Mouse (Mus musculus) lung, embryonic 15.5 days (tissue): ENCODE measurements around the gene Parp1. TPM values are rescaled to one million over a fixed set of nuclear protein-coding genes. Genes with fewer than 3 reads are reported as not detected.

Source experiments
- ATAC-seq: fragments of 200-750 bp; cut with Nextera tagmentation; 2 replicates; pipeline ENCODE4 v1.8.0; 2017; ENCODE audit warnings: moderate number of reproducible peaks, borderline replicate concordance; ENCODE audit not compliant: low FRiP score, low TSS enrichment; ENCODE audit errors: extremely low read depth
- H3K27ac ChIP-seq: fragments of 300-500 bp; sonication (generic); 2 replicates; pipeline ENCODE4 v1.5.1; 2015; ENCODE audit warnings: moderate library complexity, mild to moderate bottlenecking, inconsistent platforms
- H3K27me3 ChIP-seq: fragments of 300-500 bp; sonication (generic); 2 replicates; pipeline ENCODE4 v1.6.1; 2015; ENCODE audit warnings: inconsistent platforms
- H3K36me3 ChIP-seq: fragments of 300-500 bp; sonication (generic); 2 replicates; pipeline ENCODE4 v1.6.1; 2015; ENCODE audit warnings: inconsistent platforms
- H3K4me1 ChIP-seq: fragments of 300-500 bp; sonication (generic); 2 replicates; pipeline ENCODE4 v1.6.1; 2015; ENCODE audit warnings: inconsistent platforms
- H3K4me2 ChIP-seq: fragments of 300-500 bp; sonication (generic); 2 replicates; pipeline ENCODE4 v1.6.1; 2015; ENCODE audit warnings: inconsistent platforms, mild to moderate bottlenecking, moderate library complexity
- H3K4me3 ChIP-seq: fragments of 300-500 bp; sonication (generic); 2 replicates; pipeline ENCODE4 v1.5.1; 2015; ENCODE audit warnings: mild to moderate bottlenecking, inconsistent platforms
- H3K9ac ChIP-seq: fragments of 300-500 bp; sonication (generic); 2 replicates; pipeline ENCODE4 v1.6.1; 2015; ENCODE audit warnings: inconsistent platforms
- H3K9me3 ChIP-seq: fragments of 300-500 bp; sonication (generic); 2 replicates; pipeline ENCODE4 v1.6.1; 2016; ENCODE audit warnings: inconsistent platforms
- WGBS: fragments of 180-500 bp; shearing (Covaris S2); methylation state at CpG from one replicate; pipeline ENCODE4 v1.1.7; 2015; 5-methylcytosine and 5-hydroxymethylcytosine counted together
- microRNA-seq: library from miRNA; unstranded; fragments of <30 nt; microRNA quantifications from one replicate; pipeline ENCODE4, GENCODE M21; 2016
- polyA plus RNA-seq: library from polyadenylated mRNA; unstranded; fragments of >200 nt; fragmentation: Nextera tagmentation; extraction: Ambion mirVana; gene quantifications from 2 replicates; pipeline ENCODE4 v1.2.1, GENCODE M21; 2015

The Parp1 gene
- polyA plus RNA-seq, 1 experiment from 2014 or later = 123 TPM

DNA sequence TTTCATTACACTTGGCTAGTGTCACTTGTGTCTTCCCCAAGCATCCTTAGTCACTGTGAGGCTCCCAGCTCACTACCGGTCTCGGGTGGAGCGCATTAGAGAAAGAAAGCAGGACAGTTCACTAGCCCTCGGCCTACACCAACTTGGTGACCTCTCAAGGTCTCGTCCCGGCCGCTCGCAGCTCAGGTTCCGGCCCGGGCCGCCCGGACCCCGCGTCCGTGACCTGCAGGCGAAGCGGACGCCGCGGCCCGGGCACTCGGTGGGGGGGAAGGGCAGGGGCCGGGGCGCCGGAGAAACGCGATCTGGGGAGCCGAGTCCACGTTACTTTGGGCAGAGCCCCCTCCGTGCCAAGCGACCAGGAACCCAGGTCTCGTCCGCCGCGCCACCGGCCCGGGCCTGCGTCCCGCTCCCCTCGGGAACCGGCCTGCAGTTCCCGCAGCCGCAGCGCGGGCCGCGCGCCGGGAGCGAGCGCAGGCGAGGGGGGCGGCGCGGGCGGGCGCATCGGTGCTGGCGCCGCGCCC lies 71.9 kb downstream of the Parp1 start:
- peak overlapping the region; percentile 87 for H3K27ac ChIP-seq
- H3K4me3 ChIP-seq = peak overlapping the region; percentile 94
- H3K27me3 ChIP-seq = no peaks in the 10 kb centered on the region
- under 1% methylated on average over 45 of the region's 61 CpGs for WGBS
- H3K4me2 ChIP-seq = peak overlapping the region; percentile 82
- ATAC-seq = peak; percentile 44
- 0 out of 2 replicates have a peak, but pooled peaks cover 6% of the 10 kb centered on the region for H3K36me3 ChIP-seq
- H3K9me3 ChIP-seq = no peaks in the 10 kb centered on the region
- peaks cover 26% of the 10 kb centered on the region for H3K4me1 ChIP-seq
- peak overlapping the region; percentile 97 for H3K9ac ChIP-seq

DNA sequence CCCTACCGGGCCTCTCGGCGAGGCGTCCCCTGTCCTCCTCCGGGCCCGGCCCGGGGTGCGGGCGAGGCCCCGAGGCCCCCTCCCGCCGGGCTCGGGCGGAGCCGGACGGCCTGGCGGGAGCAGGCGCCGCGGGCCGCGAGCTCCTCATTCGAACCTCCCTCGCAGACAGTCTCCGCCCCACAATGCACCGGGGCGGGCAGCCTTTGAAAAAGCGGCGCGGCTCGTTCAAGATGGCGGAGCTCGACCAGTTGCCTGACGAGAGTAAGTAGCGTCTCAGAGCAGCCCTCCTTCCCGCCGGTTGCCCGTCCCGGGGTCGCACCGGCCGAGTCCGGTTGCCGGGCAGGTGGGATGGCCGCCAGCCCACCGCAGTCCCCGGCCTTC lies 72.4 kb downstream of the Parp1 start, which contains the start of gene Lin9:
Lin9 (plus strand) TSS at position 14 of the 381 bp plus-strand sequence.
- H3K27ac ChIP-seq = peak within 1 kb of the TSS; percentile 87
- H3K4me1 ChIP-seq = peaks cover 26% of the 10 kb centered on the region
- H3K4me2 ChIP-seq = peak within 1 kb of the TSS; percentile 82
- H3K27me3 ChIP-seq = no peaks in the 10 kb centered on the region
- 0 out of 2 replicates have a peak, but pooled peaks cover 6% of the 10 kb centered on the region for H3K36me3 ChIP-seq
- peak within 1 kb of the TSS; percentile 94 for H3K4me3 ChIP-seq
- under 1% methylated on average over 43 of the region's 47 CpGs for WGBS
- ATAC-seq = peak; percentile 92
- peak within 1 kb of the TSS; percentile 97 for H3K9ac ChIP-seq
- H3K9me3 ChIP-seq = no peaks in the 10 kb centered on the region

DNA sequence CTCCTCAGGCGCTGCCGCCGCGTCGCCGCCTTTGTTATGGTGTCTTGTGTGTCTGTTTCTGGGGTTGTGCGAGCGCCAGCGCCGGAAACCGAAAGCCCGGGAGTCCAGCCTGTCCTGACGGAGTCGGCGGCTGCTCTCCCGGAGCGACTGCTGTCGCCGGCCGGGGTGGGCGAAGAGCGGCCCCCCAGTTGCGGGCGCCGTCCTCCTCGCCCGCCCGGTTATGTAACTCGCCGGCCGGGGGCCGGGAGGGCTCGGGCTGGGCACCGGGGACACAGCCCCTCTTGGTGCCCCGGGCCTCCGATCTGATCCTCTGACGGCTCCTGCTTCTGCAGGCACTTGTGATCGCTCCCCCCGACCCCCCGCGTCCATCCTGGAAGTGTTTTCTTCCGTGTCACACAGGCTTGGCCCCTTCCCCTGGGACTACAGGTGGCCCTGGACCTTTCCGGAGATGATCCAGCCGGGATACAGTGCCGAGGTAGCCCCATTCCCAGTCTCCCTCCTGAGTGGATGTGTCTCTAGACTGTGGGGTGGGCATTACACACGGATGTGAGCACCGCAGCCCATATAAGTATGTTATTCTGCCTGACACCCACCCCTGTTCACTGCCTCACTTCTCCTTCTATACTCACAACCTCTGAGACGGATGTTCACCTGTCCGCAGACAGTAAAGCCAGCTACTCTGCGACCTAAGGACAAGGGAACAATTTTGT lies 72.9 kb downstream of the Parp1 start:
- Histone ChIP-seq H3K4me2 (peak overlapping the region; percentile 72), H3K9ac (peak overlapping the region; percentile 97), H3K4me3 (peak overlapping the region; percentile 94), H3K9me3 (no peaks in the 10 kb centered on the region), H3K4me1 (peaks cover 26% of the 10 kb centered on the region), H3K27ac (peak overlapping the region; percentile 87), H3K27me3 (no peaks in the 10 kb centered on the region), H3K36me3 (0 out of 2 replicates have a peak, but pooled peaks cover 6% of the 10 kb centered on the region)
- 2% methylated on average over 49 of the region's 50 CpGs for WGBS
- ATAC-seq = peak; percentile 62

DNA sequence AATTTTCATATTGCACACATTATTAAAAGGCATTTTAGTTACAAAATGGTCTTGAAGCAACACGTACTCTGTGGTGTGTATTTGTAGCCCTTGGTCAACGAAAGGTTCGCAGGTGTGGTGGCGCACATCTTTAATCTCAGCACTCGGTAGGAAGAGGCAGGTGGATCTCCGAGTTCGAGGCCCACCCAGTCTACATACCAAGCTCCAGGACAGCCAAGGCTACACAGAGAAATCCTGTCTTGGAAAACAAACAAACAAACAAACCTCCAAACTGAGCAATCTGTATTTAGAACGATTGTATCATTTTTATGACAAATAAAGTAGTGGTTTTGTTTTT lies 73.5 kb downstream of the Parp1 start:
- H3K9ac ChIP-seq = peak overlapping the region; percentile 97
- H3K27ac ChIP-seq = no peak overlapping the region
- H3K4me2 ChIP-seq = peak overlapping the region; percentile 72
- H3K27me3 ChIP-seq = no peaks in the 10 kb centered on the region
- 67% methylated on average over 8 of the region's 8 CpGs for WGBS
- H3K4me1 ChIP-seq = peaks cover 26% of the 10 kb centered on the region
- ATAC-seq = no peak
- H3K4me3 ChIP-seq = peak overlapping the region; percentile 94
- 0 out of 2 replicates have a peak, but pooled peaks cover 6% of the 10 kb centered on the region for H3K36me3 ChIP-seq
- no peaks in the 10 kb centered on the region for H3K9me3 ChIP-seq

Small RNAs within 50 kb of the gene (microRNA-seq; reads per million reads assigned to microRNA genes)
- gene Mir6904 = not detected

Other genes starting within 250 kb of the Parp1 start
- 9.9 and 10.9 TPM in 2 replicates for gene Itpkb, start 238.4 kb upstream of the Parp1 start, polyA plus RNA-seq
- gene Stum, start 85.4 kb upstream of the Parp1 start, polyA plus RNA-seq = 0.17 and 0.30 TPM in 2 replicates
- gene Lin9, start 72.2 kb downstream of the Parp1 start, polyA plus RNA-seq = 20.5 and 21.4 TPM in 2 replicates
- gene Mixl1, start 128.1 kb downstream of the Parp1 start, polyA plus RNA-seq = 0.20 and 0.29 TPM in 2 replicates
- 22.1 and 22.6 TPM in 2 replicates for gene Acbd3, start 157.1 kb downstream of the Parp1 start, polyA plus RNA-seq
- gene H3f3a, start 245.0 kb downstream of the Parp1 start, polyA plus RNA-seq = 2,468 and 2,584 TPM in 2 replicates